Mouse (Mus musculus) bone marrow macrophage, adult 2 months (primary cell): ENCODE measurements around the gene Vwa8.

Source experiments
- CTCF ChIP-seq: IDR thresholded peaks from 2 replicates; pipeline ENCODE4 v1.5.1; 2012; ENCODE audit warnings: low read depth, mild to moderate bottlenecking, low read length, moderate library complexity
- POLR2A ChIP-seq: IDR thresholded peaks from 2 replicates; pipeline ENCODE4 v1.6.1; 2012; ENCODE audit warnings: mild to moderate bottlenecking, low read depth, low read length, borderline replicate concordance

GRCm38 (mm10) chr14:79225458-79225857 is 376.6 kb downstream of the Vwa8 start:
- no peak for TF ChIP-seq CTCF
- no peak for TF ChIP-seq POLR2A
